Mouse (Mus musculus): ENCODE measurements at regions not wholly inside any gene's neighbourhood (a gene's known extent, or its start where the extent isn't known, plus 50 kb on each side); places are given as distances from the start of the nearest gene placed in this dataset.

DNA sequence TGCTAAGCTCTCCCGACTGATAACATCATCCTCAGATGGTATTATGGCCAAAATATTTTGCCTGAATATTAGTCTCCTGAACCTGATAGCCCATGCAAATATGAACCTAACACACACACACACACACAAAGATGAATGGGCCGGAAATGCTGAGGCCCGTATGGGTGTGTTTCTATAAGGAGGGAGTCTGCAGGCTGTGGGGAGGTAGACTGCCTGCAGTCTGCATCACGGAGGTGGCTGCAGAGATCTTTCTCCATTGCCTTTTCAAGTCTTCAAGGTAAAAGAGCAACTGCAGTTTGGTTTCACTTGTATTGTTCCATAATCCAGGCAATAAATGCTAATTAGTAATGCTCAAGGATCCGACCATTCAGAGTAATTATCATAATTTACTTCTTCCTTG lies 424.3 kb upstream of the Ubash3b start:
- TF ChIP-seq CTCF (IDR thresholded peaks at IDR 0.05; ENCODE audit: control insufficient read depth, insufficient read depth, insufficient replicate concordance, low read depth, low read length) (no peak), POLR2A (IDR thresholded peaks at IDR 0.05; ENCODE audit: control insufficient read depth, low read depth, low read length) (no peak)
